Mouse (Mus musculus): ENCODE measurements around the gene 2610021A01Rik. TPM values are rescaled to one million over a fixed set of nuclear protein-coding genes. Genes with fewer than 3 reads are reported as not detected.
"Not testable (repeated sequence)": the region's sequence is repeated elsewhere in the genome, so short reads cannot be mapped to it uniquely, and the experiment has no call there.

Gene 2610021A01Rik
- total RNA-seq (2021) (1 to 10 TPM; 8.5 to 9.2 TPM), polyA plus RNA-seq (2012; rRNA removed) (3.4 and 4.4 TPM in 2 replicates)
- long read RNA-seq, full-length matches to known transcripts, result 2 of 3 reads
- long read RNA-seq, partial matches to known transcripts, result 0 of 3 reads
- long read RNA-seq, other reads (novel, unspliced or antisense), result 1 of 3 reads

DNA sequence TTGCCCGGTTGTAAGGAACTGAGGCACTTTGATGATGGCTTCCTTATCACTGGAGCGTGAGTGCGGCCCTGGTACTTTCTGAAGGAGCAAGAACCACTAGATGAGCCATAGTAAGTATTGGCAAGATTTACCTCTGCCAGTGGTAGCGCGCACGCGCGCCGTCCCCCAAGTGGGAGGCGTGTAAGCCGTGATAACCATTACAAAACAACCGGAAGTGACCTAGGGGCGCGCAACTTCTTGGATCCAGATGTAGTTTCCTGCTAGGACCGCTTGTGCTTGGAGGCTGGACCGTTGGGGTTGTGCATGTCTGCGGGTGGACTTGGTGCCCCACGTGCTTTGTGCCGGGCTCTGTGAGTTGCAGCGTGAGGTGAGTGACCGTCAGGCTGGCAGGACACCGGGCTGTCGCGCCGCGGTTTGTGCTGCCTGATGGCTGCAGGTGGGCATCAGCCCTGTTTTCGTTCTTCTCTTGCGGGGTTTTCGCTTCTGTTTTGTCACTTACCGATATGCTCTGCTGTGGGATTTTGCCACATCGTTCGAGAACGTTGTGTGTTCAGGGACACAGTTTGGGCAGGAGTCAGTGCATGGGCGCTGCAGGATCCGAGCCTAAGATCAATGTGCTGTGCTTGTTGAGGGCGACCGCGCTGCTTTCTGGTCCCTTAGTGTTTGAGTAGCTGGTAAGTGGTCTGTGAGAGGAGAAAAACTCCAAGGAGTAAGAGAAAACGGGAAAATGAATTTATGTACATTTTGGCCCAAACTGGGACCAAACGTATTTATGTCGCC lies at the start of gene 2610021A01Rik:
Gene 2610021A01Rik, plus strand, starts transcription at position 197 of the 780 bp plus-strand sequence.
- under 1% methylated on average over 41 of the region's 41 CpGs for WGBS
- Histone ChIP-seq H3K27me3 (ENCODE audit: control insufficient read depth, insufficient read depth, low read length) (no peaks in the 10 kb centered on the region), H3K4me1 (ENCODE audit: control insufficient read depth, insufficient read depth, low read length) (no peaks in the 10 kb centered on the region; the same call in 1 of the 2 replicates), H3K79me2 (replicated peaks; ENCODE audit: control insufficient read depth, insufficient read depth, low read length) (no peaks in the 10 kb centered on the region), H3K36me3 (ENCODE audit: control insufficient read depth, insufficient read depth, low read length) (no peaks in the 10 kb centered on the region), H3K9ac (ENCODE audit: low read depth, low read length) (peak within 1 kb of the TSS; percentile 84), H3K4me3 (peak within 1 kb of the TSS; percentile 72), H3K27ac (peak within 1 kb of the TSS; percentile 66)
- peak; percentile 86 to 92 for DNase-seq
- intact Hi-C loops (cut with DNase I), result loop anchor here (2.0 to 5.0 kb wide), 3 partner anchors 33 to 204 kb away; partner anchors contain the start of gene Zfp788
- TF ChIP-seq POLR2A (IDR thresholded peaks at IDR 0.05; ENCODE audit: insufficient read depth, low read depth, low read length) (peak; percentile 57; the same call in 1 of the 2 replicates), CTCF (IDR thresholded peaks at IDR 0.05) (0 out of 2 replicates have a peak, but pooled peaks have one; percentile 11), EP300 (IDR thresholded peaks at IDR 0.05; ENCODE audit: insufficient read depth, low read depth, low read length) (0 out of 2 replicates have a peak, but pooled peaks have one; percentile 36)

DNA sequence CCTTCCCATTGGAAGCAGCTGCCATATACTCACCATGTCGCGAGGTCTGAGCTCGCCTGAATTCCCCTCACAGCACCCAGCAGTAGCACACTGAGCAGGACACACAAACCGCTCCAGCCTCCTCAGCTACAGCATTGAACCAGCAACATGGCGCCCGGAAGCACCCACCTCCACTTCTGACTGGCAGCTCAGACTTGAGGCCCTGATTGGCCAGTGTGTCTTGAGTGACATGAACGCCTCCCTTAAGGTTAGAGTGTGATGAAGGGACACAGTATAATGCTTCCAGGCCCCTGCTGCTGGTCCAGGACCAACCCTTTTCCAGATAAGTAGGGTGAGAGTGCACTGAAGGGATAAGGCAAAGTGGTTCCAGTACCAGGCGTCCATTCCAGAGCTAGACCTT lies 38.3 kb upstream of the 2610021A01Rik start:
- intact Hi-C loops (cut with DNase I), result no loop called here
- Histone ChIP-seq H3K36me3 (ENCODE audit: control insufficient read depth, insufficient read depth, low read length) (no peaks in the 10 kb centered on the region), H3K27me3 (ENCODE audit: control insufficient read depth, insufficient read depth, low read length) (no peaks in the 10 kb centered on the region; the same call in 1 of the 2 replicates), H3K4me1 (ENCODE audit: control insufficient read depth, insufficient read depth, low read length) (no peaks in the 10 kb centered on the region), H3K9ac (ENCODE audit: low read depth, low read length) (no peak overlapping the region), H3K27ac (no peak overlapping the region), H3K4me3 (no peak overlapping the region), H3K79me2 (replicated peaks; ENCODE audit: control insufficient read depth, insufficient read depth, low read length) (no peaks in the 10 kb centered on the region)
- TF ChIP-seq EP300 (IDR thresholded peaks at IDR 0.05; ENCODE audit: insufficient read depth, low read depth, low read length) (no peak), POLR2A (IDR thresholded peaks at IDR 0.05; ENCODE audit: insufficient read depth, low read depth, low read length) (no peak), CTCF (IDR thresholded peaks at IDR 0.05) (no peak)
- DNase-seq, result no peak
- 56% methylated on average over 8 of the region's 8 CpGs for WGBS

DNA sequence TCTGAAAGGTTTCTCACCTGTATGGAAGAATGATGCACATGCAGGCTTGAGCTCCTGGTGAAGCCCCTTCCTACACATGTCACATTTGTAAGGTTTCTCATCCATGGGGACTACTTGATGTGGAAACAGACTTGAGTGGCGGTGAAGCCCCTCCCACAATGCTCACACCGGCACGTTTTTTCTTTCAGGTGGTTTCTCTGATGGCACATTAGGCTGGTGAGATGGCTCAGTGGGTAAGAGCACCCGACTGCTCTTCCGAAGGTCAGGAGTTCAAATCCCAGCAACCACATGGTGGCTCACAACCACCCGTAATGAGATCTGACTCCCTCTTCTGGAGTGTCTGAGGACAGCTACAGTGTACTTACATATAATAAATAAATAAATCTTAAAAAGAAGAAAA lies 25.5 kb upstream of the 2610021A01Rik start, which contains the start of gene Gm6871:
Gene Gm6871, minus strand, starts transcription at position 101 of the 400 bp plus-strand sequence.
- H3K9ac ChIP-seq (ENCODE audit: low read depth, low read length); H3K4me1 ChIP-seq (ENCODE audit: control insufficient read depth, insufficient read depth, low read length); H3K27me3 ChIP-seq (ENCODE audit: control insufficient read depth, insufficient read depth, low read length); H3K4me3 ChIP-seq; H3K27ac ChIP-seq; DNase-seq; intact Hi-C loops (cut with DNase I); H3K79me2 ChIP-seq (replicated peaks; ENCODE audit: control insufficient read depth, insufficient read depth, low read length); H3K36me3 ChIP-seq (ENCODE audit: control insufficient read depth, insufficient read depth, low read length): not testable (repeated sequence)
- 68% methylated on average over 6 of the region's 6 CpGs for WGBS

DNA sequence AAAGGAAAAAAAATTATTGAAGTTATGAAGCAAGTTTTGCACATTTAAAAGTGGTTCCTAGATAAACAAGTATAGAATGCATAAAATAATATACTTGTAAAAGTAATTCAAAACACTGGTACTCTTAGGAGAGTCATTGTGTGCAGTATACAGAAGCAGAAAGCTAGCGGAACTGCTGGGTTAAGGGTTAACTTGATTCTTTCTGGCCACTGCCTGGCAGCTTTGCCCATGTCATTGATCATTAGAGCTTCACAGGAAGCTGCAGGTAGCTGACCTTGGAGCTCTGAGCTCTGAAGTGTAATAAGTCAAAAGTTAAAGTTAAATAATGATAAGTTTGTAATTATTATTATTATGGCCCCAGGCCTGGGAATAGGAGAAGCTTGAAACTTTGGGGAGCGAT lies 21.1 kb upstream of the 2610021A01Rik start:
- 90% methylated on average over 2 of the region's 2 CpGs for WGBS
- no peak for DNase-seq
- no peaks in the 10 kb centered on the region for H3K27me3 ChIP-seq (ENCODE audit: control insufficient read depth, insufficient read depth, low read length)
- H3K4me1 ChIP-seq (ENCODE audit: control insufficient read depth, insufficient read depth, low read length), result no peaks in the 10 kb centered on the region
- H3K27ac ChIP-seq, result no peak overlapping the region
- no peak overlapping the region for H3K9ac ChIP-seq (ENCODE audit: low read depth, low read length)
- H3K79me2 ChIP-seq (replicated peaks; ENCODE audit: control insufficient read depth, insufficient read depth, low read length), result no peaks in the 10 kb centered on the region
- H3K36me3 ChIP-seq (ENCODE audit: control insufficient read depth, insufficient read depth, low read length), result no peaks in the 10 kb centered on the region
- TF ChIP-seq EP300 (IDR thresholded peaks at IDR 0.05; ENCODE audit: insufficient read depth, low read depth, low read length) (no peak), POLR2A (IDR thresholded peaks at IDR 0.05; ENCODE audit: insufficient read depth, low read depth, low read length) (no peak), CTCF (IDR thresholded peaks at IDR 0.05) (no peak)
- intact Hi-C loops (cut with DNase I), result no loop called here
- no peak overlapping the region for H3K4me3 ChIP-seq

DNA sequence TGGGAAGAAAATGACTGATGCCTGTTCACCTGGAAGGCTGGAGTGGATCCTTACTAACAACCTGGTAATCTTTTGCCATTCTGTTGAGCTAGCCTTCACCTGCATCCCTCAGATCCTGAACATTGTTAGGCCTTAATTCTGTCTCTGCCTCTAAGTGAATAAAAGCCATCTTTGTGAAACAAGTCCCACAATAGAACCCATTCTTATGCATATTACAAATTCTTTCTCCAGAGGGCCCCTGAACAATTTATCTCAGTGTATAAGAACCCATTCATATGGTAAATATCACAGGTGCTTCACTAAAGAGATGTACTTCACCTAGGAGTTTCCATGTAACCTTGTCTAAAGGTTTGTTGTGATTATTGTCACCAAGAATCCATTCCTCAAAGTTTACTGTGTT lies 17.0 kb upstream of the 2610021A01Rik start:
- no peaks in the 10 kb centered on the region for H3K4me1 ChIP-seq (ENCODE audit: control insufficient read depth, insufficient read depth, low read length)
- H3K27me3 ChIP-seq (ENCODE audit: control insufficient read depth, insufficient read depth, low read length), result no peaks in the 10 kb centered on the region
- H3K4me3 ChIP-seq, result no peak overlapping the region
- DNase-seq, result no peak
- no peak overlapping the region for H3K9ac ChIP-seq (ENCODE audit: low read depth, low read length)
- no peaks in the 10 kb centered on the region for H3K36me3 ChIP-seq (ENCODE audit: control insufficient read depth, insufficient read depth, low read length)
- TF ChIP-seq CTCF (IDR thresholded peaks at IDR 0.05), result no peak
- no peak for TF ChIP-seq EP300 (IDR thresholded peaks at IDR 0.05; ENCODE audit: insufficient read depth, low read depth, low read length)
- no peak for TF ChIP-seq POLR2A (IDR thresholded peaks at IDR 0.05; ENCODE audit: insufficient read depth, low read depth, low read length)
- no peak overlapping the region for H3K27ac ChIP-seq
- intact Hi-C loops (cut with DNase I), result no loop called here
- H3K79me2 ChIP-seq (replicated peaks; ENCODE audit: control insufficient read depth, insufficient read depth, low read length), result no peaks in the 10 kb centered on the region

DNA sequence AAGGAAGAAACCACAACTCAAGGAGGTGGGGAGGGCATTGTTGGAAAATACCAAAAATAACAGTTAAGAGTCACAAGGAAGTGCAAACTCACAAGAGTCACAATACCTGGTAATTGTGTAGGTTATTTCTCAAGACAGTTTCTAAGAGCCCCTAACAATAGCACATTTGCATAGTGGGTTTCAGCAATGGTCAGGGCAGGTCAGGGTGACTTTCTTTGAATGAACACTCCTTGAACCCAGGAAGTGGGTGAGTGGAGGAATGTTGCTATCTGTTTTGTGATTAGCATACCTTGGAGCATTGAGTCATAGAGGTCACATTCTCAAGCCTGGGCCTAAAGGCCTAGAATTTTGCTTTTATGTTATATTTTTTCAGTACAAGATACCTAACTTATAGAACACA lies 11.2 kb upstream of the 2610021A01Rik start:
- H3K36me3 ChIP-seq (ENCODE audit: control insufficient read depth, insufficient read depth, low read length); H3K27ac ChIP-seq; H3K4me3 ChIP-seq; DNase-seq; H3K9ac ChIP-seq (ENCODE audit: low read depth, low read length); H3K79me2 ChIP-seq (replicated peaks; ENCODE audit: control insufficient read depth, insufficient read depth, low read length); H3K4me1 ChIP-seq (ENCODE audit: control insufficient read depth, insufficient read depth, low read length); H3K27me3 ChIP-seq (ENCODE audit: control insufficient read depth, insufficient read depth, low read length); intact Hi-C loops (cut with DNase I): not testable (repeated sequence)

Measured in heart, adult 2 months (tissue).